Mouse (Mus musculus) heart, adult 2 months (tissue): ENCODE data around the gene Pard3.

ENCODE experiments used
- CTCF ChIP-seq: fragments of 200-600 bp; IDR thresholded peaks from 2 replicates; pipeline ENCODE4 v1.8.1; 2022; ENCODE audit warnings: antibody characterized with exemption, mild to moderate bottlenecking, moderate library complexity
- EP300 ChIP-seq: fragments of 200-500 bp; IDR thresholded peaks from 2 replicates; pipeline ENCODE4 v1.6.1; 2011; ENCODE audit warnings: low read depth, low read length, control low read depth; ENCODE audit not compliant: insufficient read depth
- POLR2A ChIP-seq: fragments of 200-500 bp; IDR thresholded peaks from 2 replicates; pipeline ENCODE4 v1.6.1; 2011; ENCODE audit warnings: mild to moderate bottlenecking, low read depth, low read length, control low read depth; ENCODE audit not compliant: insufficient read depth

- TF ChIP-seq CTCF (no peak), EP300 (no peak), POLR2A (no peak)
These were observed 120.3 kb downstream of the Pard3 start for GRCm38 (mm10) chr8:127184025-127184424.
